Mouse (Mus musculus) cerebellum, postnatal 14 days (tissue): Measurements from ENCODE around the gene Nkx2-3.

Source experiments
- DNase-seq, 2 experiments: peaks; one replicate each; pipeline ENCODE4 v3.0.0; 2021; ENCODE audit warnings: mixed read lengths in 2 of 2

The Nkx2-3 gene

GRCm38 (mm10) chr19:43605666-43606551 is 6.2 kb upstream of the Nkx2-3 start:
- DNase-seq: no peak

- DNase-seq: peak; percentile 15 to 21
Observed at GRCm38 (mm10) chr19:43606552-43607530, 5.3 kb upstream of the Nkx2-3 start.

DNA sequence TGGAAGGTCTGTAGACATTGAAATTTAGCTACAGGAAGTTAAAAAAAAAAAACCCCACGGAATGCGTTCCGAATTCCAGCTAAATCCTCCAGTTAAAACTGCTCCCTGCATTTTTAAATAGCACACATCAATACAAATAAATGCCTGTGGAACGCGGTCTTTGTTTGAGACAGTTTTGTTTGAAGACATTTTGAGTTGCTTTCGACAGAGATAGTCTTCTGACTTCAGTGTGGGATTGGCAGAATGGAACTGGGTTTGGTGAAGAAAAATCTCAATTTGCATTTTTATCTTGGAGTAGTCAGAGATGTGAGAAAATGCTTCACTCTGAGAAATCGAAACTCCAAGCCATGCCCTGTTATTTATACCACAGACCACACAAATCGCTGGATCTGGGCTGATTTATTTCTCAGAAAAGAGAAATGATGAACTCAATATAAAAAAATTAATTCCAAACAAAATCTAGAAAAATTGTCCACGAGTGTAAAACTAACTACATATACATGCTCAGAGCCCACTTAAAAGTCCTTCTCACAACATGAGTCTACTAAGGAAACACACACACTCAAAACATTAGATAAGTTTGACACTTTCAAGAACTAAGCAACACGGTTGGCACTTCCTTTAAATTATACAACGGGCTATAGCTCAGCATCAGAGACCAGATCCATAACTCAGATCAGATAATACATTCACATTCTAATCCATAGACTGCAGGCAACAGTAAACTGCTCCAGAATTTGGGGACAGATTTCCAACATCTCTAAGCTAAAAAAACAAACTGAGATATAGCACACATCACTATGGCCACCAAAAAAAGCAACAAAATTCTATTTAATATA is 4.1 kb upstream of the Nkx2-3 start:
- peak in 1 of 2 experiments; percentile 40 for DNase-seq

- peak in 1 of 2 experiments; percentile 20 for DNase-seq
Observed at GRCm38 (mm10) chr19:43608711-43609457, 3.2 kb upstream of the Nkx2-3 start.

- DNase-seq: peak in 1 of 2 experiments; percentile 18
Observed at GRCm38 (mm10) chr19:43609458-43610330, 2.4 kb upstream of the Nkx2-3 start.

DNA sequence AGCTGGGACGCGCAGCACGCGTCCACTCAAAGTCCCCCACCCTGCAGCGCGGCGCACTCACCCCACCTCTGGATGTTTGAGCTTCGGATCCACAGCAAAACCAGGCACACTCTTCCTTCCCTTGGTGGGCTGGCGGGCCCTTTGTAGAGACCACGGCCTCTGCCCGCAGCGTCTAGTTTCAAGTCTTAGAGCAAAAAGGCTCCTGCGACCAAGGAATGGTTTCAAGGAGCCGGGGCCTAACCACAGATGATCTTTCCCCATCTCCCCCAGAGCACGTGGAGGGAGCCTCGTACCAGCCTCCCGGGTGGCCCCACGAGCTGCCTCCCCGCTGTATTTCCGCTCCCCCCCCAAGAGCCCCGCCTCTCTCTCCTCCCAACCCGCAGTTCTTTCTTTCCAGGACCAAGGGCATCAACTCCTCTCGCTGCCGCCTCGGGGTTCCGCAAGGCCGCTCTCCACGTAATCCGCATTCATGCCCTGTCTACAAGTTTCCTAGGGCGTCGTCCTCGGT is 1.7 kb upstream of the Nkx2-3 start:
- no peak for DNase-seq

- peak in 1 of 2 experiments; percentile 15 for DNase-seq
Observed at GRCm38 (mm10) chr19:43611110-43611509, 1.0 kb upstream of the Nkx2-3 start.

- peak in 1 of 2 experiments; percentile 18 for DNase-seq
Observed at GRCm38 (mm10) chr19:43611561-43611960, 564 bp upstream of the Nkx2-3 start.

DNA sequence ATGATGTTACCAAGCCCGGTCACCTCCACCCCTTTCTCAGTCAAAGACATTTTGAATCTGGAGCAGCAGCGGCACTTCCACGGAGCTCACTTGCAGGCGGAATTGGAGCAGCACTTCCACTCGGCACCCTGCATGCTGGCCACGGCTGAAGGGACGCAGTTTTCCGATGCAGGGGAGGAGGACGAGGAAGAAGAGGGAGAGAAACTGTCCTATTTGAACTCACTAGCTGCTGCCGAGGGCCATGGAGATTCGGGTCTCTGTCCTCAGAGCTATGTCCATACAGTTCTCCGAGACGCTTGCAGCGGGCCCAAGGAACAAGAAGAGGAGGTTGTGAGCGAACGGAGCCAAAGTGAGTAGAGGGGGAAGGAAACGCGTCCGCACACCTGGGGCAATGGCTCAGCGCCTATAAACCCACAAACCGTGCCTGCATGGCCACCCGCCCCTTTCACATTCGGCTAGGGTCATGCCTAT is 411 bp downstream of the Nkx2-3 start:
- DNase-seq: peak in 1 of 2 experiments; percentile 27

DNA sequence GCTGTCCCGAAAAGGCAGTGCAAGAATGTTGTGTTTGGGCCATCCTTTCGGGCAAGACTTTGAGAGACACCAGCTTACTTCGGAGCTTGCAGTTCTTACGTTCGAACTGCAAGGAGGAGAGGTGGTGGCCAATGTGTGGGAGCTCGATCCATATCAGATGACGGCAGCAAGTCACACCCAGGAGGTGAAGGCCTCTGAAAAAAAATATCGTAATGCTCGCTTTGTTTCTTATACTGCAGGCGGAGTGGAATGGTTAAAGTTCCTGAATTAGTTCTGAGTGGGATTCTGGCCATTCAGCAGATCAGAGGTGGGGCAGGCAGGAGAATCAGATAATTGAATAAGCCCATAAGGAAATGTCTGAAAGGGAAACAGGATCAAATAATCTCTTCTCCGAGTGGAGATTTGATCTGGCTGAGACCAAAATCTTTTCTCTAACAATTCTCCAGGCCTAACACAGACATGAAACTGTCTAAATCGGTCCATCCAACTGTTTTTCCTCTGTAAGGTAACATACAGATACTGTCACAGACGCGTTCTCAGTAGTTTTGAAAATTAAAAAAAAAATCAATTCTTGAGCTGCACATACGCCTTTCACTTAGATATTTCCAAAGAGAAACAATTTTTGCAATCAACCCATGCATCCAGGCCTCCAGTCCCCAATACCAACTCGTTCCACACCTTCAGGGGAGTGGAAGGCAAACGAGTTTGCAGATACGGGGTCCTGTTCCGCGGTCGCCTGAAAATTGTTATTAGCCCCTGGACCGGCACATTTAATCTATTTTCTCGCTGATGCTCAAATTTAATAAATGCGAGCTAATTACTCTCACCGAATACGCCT is 1.4 kb downstream of the Nkx2-3 start:
- DNase-seq: peak in 1 of 2 experiments; percentile 33

DNA sequence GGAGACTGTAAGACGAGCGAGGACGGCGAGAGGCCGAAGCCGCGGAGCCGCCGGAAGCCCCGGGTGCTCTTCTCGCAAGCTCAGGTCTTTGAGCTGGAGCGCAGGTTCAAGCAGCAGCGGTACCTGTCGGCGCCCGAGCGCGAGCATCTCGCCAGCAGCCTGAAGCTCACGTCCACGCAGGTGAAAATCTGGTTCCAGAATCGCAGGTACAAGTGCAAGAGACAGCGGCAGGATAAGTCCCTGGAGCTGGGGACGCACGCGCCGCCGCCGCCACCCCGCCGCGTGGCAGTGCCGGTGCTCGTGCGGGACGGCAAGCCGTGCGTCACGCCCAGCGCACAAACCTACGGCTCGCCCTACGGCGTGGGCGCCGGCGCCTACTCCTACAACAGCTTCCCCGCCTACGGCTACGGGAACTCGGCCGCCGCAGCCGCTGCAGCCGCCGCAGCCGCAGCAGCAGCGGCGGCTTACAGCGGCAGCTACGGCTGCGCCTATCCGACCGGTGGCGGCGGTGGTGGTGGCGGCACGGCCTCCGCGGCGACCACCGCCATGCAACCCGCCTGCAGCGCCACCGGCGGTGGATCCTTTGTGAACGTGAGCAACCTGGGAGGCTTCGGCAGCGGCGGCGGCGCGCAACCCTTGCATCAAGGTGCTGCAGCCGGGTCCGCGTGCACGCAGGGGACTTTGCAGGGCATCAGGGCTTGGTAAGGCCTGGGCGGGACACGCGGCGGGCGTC is 2.4 kb downstream of the Nkx2-3 start:
- peak in 1 of 2 experiments; percentile 26 for DNase-seq

DNA sequence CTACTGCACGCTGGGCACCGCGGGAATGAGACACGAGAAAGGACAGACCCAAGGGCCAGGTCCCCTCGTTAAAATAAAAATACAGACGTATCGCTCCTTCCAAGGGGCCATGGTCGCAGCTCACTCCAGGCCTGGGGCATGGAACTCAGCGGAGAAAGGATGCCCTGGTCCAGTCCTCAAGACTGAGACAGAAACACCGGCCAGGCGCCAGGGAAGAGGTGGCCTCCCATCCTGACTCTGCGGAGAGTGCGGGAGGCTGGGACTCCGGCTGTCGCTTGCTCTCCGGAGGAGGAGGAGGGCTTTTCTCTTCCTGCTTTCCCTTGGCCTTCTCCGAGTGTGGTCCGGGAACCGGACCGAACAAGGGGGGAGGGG is 2.9 kb downstream of the Nkx2-3 start:
- DNase-seq: peak in 1 of 2 experiments; percentile 43

DNA sequence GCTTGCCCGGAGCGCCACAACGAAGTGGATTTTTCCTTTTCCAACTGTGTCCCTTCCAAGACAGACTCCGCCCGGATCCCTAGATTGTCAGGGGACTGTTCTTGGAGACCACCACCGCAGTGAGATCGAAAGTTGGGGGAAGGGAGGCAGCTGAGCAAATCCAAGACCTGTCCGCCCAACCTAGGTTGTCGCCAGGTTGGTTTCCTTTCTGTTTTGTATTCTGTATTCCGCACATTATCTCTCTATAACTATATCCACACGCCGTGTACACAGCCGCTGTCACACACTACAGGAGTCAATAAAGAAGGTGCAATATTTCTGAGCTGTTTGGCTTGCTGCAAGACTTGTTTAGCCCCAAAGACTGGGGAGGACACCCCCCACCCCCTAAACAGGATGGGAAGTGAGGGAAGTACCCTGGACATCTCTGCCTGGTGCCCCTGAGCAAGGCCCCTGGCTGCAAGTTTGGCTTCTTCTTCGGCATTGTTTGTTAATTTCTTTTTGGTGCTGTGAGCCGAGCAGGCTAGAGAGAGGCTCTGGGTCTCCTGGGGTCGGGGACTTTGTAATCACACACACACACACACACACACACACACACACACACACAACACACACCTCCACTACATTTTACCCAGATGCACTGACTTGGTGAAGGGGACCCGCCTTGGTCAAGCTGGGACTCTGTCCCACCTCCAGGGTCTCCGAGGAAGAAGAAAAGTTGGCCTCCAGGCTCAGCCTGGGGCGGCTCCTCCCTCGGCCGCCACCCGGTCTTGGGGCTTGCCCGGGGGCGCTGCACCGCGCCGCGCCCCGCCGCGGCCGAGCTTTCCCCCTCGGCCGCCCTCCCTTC is 3.7 kb downstream of the Nkx2-3 start:
- DNase-seq: peak in 1 of 2 experiments; percentile 25

GRCm38 (mm10) chr19:43616415-43616861 is 4.3 kb downstream of the Nkx2-3 start:
- peak in 1 of 2 experiments; percentile 18 for DNase-seq

GRCm38 (mm10) chr19:43616889-43617288 is 4.8 kb downstream of the Nkx2-3 start:
- no peak for DNase-seq

GRCm38 (mm10) chr19:43617761-43618349 is 5.7 kb downstream of the Nkx2-3 start:
- no peak for DNase-seq

- no peak for DNase-seq
Observed at GRCm38 (mm10) chr19:43618505-43619030, 6.4 kb downstream of the Nkx2-3 start.
